Mouse (Mus musculus) testis, adult 2 months (tissue): ENCODE measurements around the gene Lmf1. TPM values are rescaled to one million over a fixed set of nuclear protein-coding genes. Genes with fewer than 3 reads are reported as not detected.

ENCODE experiments used
- H3K27ac ChIP-seq: fragments of 200-500 bp; 2 replicates; pipeline ENCODE4 v1.5.1; 2012; ENCODE audit warnings: low read depth, low read length; ENCODE audit not compliant: control insufficient read depth, insufficient read depth
- H3K27me3 ChIP-seq: fragments of 200-500 bp; 2 replicates; pipeline ENCODE4 v1.6.1; 2012; ENCODE audit warnings: mild to moderate bottlenecking, low read length, moderate library complexity; ENCODE audit not compliant: control insufficient read depth, insufficient read depth
- H3K36me3 ChIP-seq: fragments of 200-500 bp; 2 replicates; pipeline ENCODE4 v1.6.1; 2012; ENCODE audit warnings: mild to moderate bottlenecking, low read length; ENCODE audit not compliant: control insufficient read depth, insufficient read depth
- H3K4me1 ChIP-seq: fragments of 200-500 bp; 2 replicates; pipeline ENCODE4 v1.6.1; 2012; ENCODE audit warnings: low read length; ENCODE audit not compliant: control insufficient read depth, insufficient read depth
- H3K4me3 ChIP-seq: fragments of 200-500 bp; 2 replicates; pipeline ENCODE4 v1.5.1; 2012; ENCODE audit warnings: low read depth, mild to moderate bottlenecking, low read length, moderate library complexity, mixed read lengths; ENCODE audit not compliant: control insufficient read depth
- CTCF ChIP-seq: fragments of 200-500 bp; IDR thresholded peaks from 2 replicates; pipeline ENCODE4 v1.5.1; 2012; ENCODE audit warnings: low read depth, mild to moderate bottlenecking, inconsistent platforms, low read length, moderate library complexity; ENCODE audit not compliant: control insufficient read depth, insufficient read depth, insufficient replicate concordance
- POLR2A ChIP-seq: fragments of 200-500 bp; IDR thresholded peaks from 2 replicates; pipeline ENCODE4 v1.6.1; 2012; ENCODE audit warnings: low read depth, mild to moderate bottlenecking, inconsistent platforms, low read length, moderate library complexity; ENCODE audit not compliant: control insufficient read depth
- polyA plus RNA-seq: library from polyadenylated mRNA; depleted of rRNA; stranded (reverse); fragments of >200 nt; gene quantifications from 2 replicates; pipeline ENCODE4 v1.2.3, GENCODE M21; 2012; rRNA removed

Gene Lmf1
- 87.6 and 93.5 TPM in 2 replicates for polyA plus RNA-seq

- TF ChIP-seq POLR2A (peak; percentile 77), CTCF (no peak)
- Histone ChIP-seq H3K4me1 (peaks cover 6% of the 10 kb centered on the region), H3K27ac (peak within 1 kb of the TSS; percentile 50; the same call in 1 of the 2 replicates), H3K4me3 (peak within 1 kb of the TSS; percentile 91), H3K27me3 (no peaks in the 10 kb centered on the region), H3K36me3 (no peaks in the 10 kb centered on the region)
These were observed at the start of gene Lmf1 for GRCm38 (mm10) chr17:25578920-25579319. Lmf1 (plus strand) TSS chr17:25579085.

GRCm38 (mm10) chr17:25530357-25531022 lies 48.4 kb upstream of the Lmf1 start:
- Histone ChIP-seq H3K36me3 (no peaks in the 10 kb centered on the region), H3K4me1 (no peaks in the 10 kb centered on the region), H3K27me3 (no peaks in the 10 kb centered on the region), H3K27ac (no peak overlapping the region), H3K4me3 (no peak overlapping the region)
- TF ChIP-seq POLR2A, result no peak
- TF ChIP-seq CTCF, result no peak

GRCm38 (mm10) chr17:25538945-25539875 lies 39.7 kb upstream of the Lmf1 start:
- Histone ChIP-seq H3K27ac (peak overlapping the region; percentile 68), H3K27me3 (no peaks in the 10 kb centered on the region), H3K4me3 (no peak overlapping the region)

GRCm38 (mm10) chr17:25540731-25541130 lies 38.2 kb upstream of the Lmf1 start:
- no peak for TF ChIP-seq POLR2A
- TF ChIP-seq CTCF, result no peak
- Histone ChIP-seq H3K36me3 (no peaks in the 10 kb centered on the region), H3K27ac (no peak overlapping the region), H3K27me3 (no peaks in the 10 kb centered on the region), H3K4me3 (no peak overlapping the region), H3K4me1 (no peaks in the 10 kb centered on the region; the same call in 1 of the 2 replicates)

More at GRCm38 (mm10) chr17:25538945-25539875, 39.7 kb upstream of the Lmf1 start:
- Histone ChIP-seq H3K4me1 (no peaks in the 10 kb centered on the region; the same call in 1 of the 2 replicates), H3K36me3 (no peaks in the 10 kb centered on the region)
- TF ChIP-seq CTCF (no peak), POLR2A (no peak)

- no peaks in the 10 kb centered on the region for H3K27me3 ChIP-seq
- no peak overlapping the region for H3K27ac ChIP-seq
- TF ChIP-seq CTCF, result no peak
- H3K4me3 ChIP-seq, result no peak overlapping the region
- no peaks in the 10 kb centered on the region for H3K36me3 ChIP-seq
- H3K4me1 ChIP-seq, result no peaks in the 10 kb centered on the region; the same call in 1 of the 2 replicates
These were observed 37.1 kb upstream of the Lmf1 start for GRCm38 (mm10) chr17:25541768-25542167.

GRCm38 (mm10) chr17:25547026-25547425 lies 31.9 kb upstream of the Lmf1 start:
- Histone ChIP-seq H3K27ac (no peak overlapping the region), H3K4me1 (no peaks in the 10 kb centered on the region), H3K4me3 (peak overlapping the region; percentile 70; the same call in 1 of the 2 replicates), H3K36me3 (no peaks in the 10 kb centered on the region), H3K27me3 (no peaks in the 10 kb centered on the region)
- TF ChIP-seq CTCF (no peak), POLR2A (no peak)

- TF ChIP-seq CTCF, result no peak
- no peak for TF ChIP-seq POLR2A
- Histone ChIP-seq H3K4me3 (no peak overlapping the region), H3K27me3 (no peaks in the 10 kb centered on the region), H3K27ac (no peak overlapping the region), H3K36me3 (no peaks in the 10 kb centered on the region), H3K4me1 (no peaks in the 10 kb centered on the region)
These were observed 28.9 kb upstream of the Lmf1 start for GRCm38 (mm10) chr17:25550020-25550419.
